In genomic region chr11:34899400-34899799, GRCm38 (mm10) we compare ENCODE assay signal across 9 mouse cellular contexts.
DNase-seq lines count a peak whose midpoint lies in the region; ATAC-seq lines count a peak whose summit lies in the region.
"Had no signal": no experiment of that assay in that cellular context is flagged by ENCODE, and none has a peak within 500 bp of the region (broad histone marks: within the 10 kb centered on the region; RNA-seq: fewer than 3 reads in every experiment).

No protein-coding gene starts in this region.

- no peaks in the 10 kb centered on the region for H3K36me3 ChIP-seq in hindbrain, embryonic 10.5 days
- H3K36me3 ChIP-seq in hindbrain, embryonic 13.5 days, result no peaks in the 10 kb centered on the region
- H3K36me3 ChIP-seq in splenic B cell, adult 2 months (ENCODE audit: control insufficient read depth, insufficient read depth, low read length, poor library complexity, severe bottlenecking), result no peaks in the 10 kb centered on the region

- no peak overlapping the region for H3K4me3 ChIP-seq in hindbrain, embryonic 10.5 days
- no peak overlapping the region for H3K4me3 ChIP-seq in hindbrain, embryonic 13.5 days

- H3K9me3 ChIP-seq in hindbrain, embryonic 10.5 days, result no peaks in the 10 kb centered on the region
- no peaks in the 10 kb centered on the region for H3K9me3 ChIP-seq in hindbrain, embryonic 13.5 days

- H3K27me3 ChIP-seq in hindbrain, embryonic 10.5 days (ENCODE audit: insufficient read depth, poor library complexity, severe bottlenecking), result no peaks in the 10 kb centered on the region; the same call in 1 of the 2 replicates
- no peaks in the 10 kb centered on the region for H3K27me3 ChIP-seq in hindbrain, embryonic 13.5 days
- H3K27me3 ChIP-seq in splenic B cell, adult 2 months (ENCODE audit: control insufficient read depth, insufficient read depth, low read length, poor library complexity, severe bottlenecking), result no peaks in the 10 kb centered on the region

- no peak for ATAC-seq in hindbrain, embryonic 13.5 days (ENCODE audit: low FRiP score)

- no peak overlapping the region for H3K9ac ChIP-seq in hindbrain, embryonic 13.5 days

- H3K4me2 ChIP-seq in hindbrain, embryonic 13.5 days, result no peak overlapping the region

- 0 out of 2 replicates have a peak, but pooled peaks cover 3% of the 10 kb centered on the region for H3K4me1 ChIP-seq in hindbrain, embryonic 10.5 days (replicated peaks)
- H3K4me1 ChIP-seq in hindbrain, embryonic 13.5 days (replicated peaks), result no peaks in the 10 kb centered on the region

- intact Hi-C loops in left cerebral cortex, postnatal 36 days (cut with DNase I), result no loop called here

- WGBS in hindbrain, embryonic 10.5 days, result 72% methylated on average over 3 of the region's 3 CpGs
- 63% methylated on average over 3 of the region's 3 CpGs for WGBS in hindbrain, embryonic 13.5 days

- peak; percentile 26 for DNase-seq in hindbrain, embryonic 10.5 days (ENCODE audit: low spot score)
- peak; percentile 77 for DNase-seq in ES-CJ7 (ENCODE audit: low read depth, low spot score)
- peak; percentile 59 for DNase-seq in embryo, embryonic 10.5 days (ENCODE audit: low spot score)
- DNase-seq in splenic B cell, adult 2 months (ENCODE audit: low read depth, low spot score), result peak; percentile 25
- no peak for DNase-seq in neural tube, embryonic 10.5 days (ENCODE audit: extremely low spot score, low spot score)
- DNase-seq in left cerebral cortex, postnatal 36 days (ENCODE audit: low spot score in 2 of 2), result no peak
- no peak for DNase-seq in kidney, adult 11 months
- DNase-seq: layer of hippocampus, postnatal 36 days had no signal

- H3K27ac ChIP-seq in hindbrain, embryonic 10.5 days, result no peak overlapping the region
- no peak overlapping the region for H3K27ac ChIP-seq in hindbrain, embryonic 13.5 days

Comparison
In these comparisons a context has a peak if more than half of its experiments do, and no peak if none do; other contexts are left out.
1. DNase-seq: peak in hindbrain, embryonic 10.5 days (single experiment), ES-CJ7 (single experiment), embryo, embryonic 10.5 days (single experiment) and splenic B cell, adult 2 months (single experiment); none in neural tube, embryonic 10.5 days (single experiment), left cerebral cortex, postnatal 36 days (0 of 2) and kidney, adult 11 months (single experiment).